Mouse (Mus musculus) bone marrow macrophage, adult 2 months (primary cell): ENCODE measurements at regions not wholly inside any gene's neighbourhood (a gene's known extent, or its start where the extent isn't known, plus 50 kb on each side); places are given as distances from the start of the nearest gene placed in this dataset.
"Not testable (repeated sequence)": the region's sequence is repeated elsewhere in the genome, so short reads cannot be mapped to it uniquely, and the experiment has no call there.

Source experiments
- CTCF ChIP-seq: IDR thresholded peaks from 2 replicates; pipeline ENCODE4 v1.5.1; 2012; ENCODE audit warnings: low read depth, mild to moderate bottlenecking, low read length, moderate library complexity
- POLR2A ChIP-seq: IDR thresholded peaks from 2 replicates; pipeline ENCODE4 v1.6.1; 2012; ENCODE audit warnings: mild to moderate bottlenecking, low read depth, low read length, borderline replicate concordance

DNA sequence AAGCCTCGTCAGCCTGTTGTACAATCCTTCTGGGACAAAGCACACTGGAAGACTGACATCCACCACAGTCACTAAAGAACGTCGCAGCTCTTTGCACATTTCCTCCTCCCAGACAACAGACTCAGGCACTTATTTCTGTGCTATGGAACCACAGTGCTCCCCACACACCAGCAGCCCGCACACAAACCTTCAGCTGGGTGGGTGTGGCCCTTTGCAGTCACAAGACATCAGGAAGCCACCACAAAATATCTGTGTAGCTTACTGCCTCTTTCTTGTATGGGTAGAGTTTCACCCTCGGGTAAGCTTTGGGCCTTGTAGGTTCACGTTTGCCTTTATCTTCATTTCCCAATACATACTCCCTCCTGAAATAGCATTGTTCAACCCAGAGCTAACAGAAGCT, 577.6 kb upstream of the Olfr1507 start:
- not testable (repeated sequence) for TF ChIP-seq CTCF, POLR2A
